Mouse (Mus musculus) kidney, postnatal 36 days (tissue): ENCODE measurements around the gene Hist1h2ac.
"Not testable (repeated sequence)": the region's sequence is repeated elsewhere in the genome, so short reads cannot be mapped to it uniquely, and the experiment has no call there.

Experiments used
- DNase-seq, 2 experiments: peaks; one replicate each; pipeline ENCODE4 v3.0.0; 2021 to 2022; ENCODE audit warnings: mixed read lengths in 2 of 2

The Hist1h2ac gene

GRCm38 (mm10) chr13:23699767-23700166, 16.0 kb upstream of the Hist1h2ac start:
- no peak for DNase-seq

GRCm38 (mm10) chr13:23698996-23699395, 15.2 kb upstream of the Hist1h2ac start:
- DNase-seq: no peak

- peak; percentile 97 to 98 for DNase-seq
Observed at GRCm38 (mm10) chr13:23698300-23698693, 14.5 kb upstream of the Hist1h2ac start, which contains the start of gene Hist1h4c. TSS of gene Hist1h4c (minus strand) at chr13:23698454.

DNA sequence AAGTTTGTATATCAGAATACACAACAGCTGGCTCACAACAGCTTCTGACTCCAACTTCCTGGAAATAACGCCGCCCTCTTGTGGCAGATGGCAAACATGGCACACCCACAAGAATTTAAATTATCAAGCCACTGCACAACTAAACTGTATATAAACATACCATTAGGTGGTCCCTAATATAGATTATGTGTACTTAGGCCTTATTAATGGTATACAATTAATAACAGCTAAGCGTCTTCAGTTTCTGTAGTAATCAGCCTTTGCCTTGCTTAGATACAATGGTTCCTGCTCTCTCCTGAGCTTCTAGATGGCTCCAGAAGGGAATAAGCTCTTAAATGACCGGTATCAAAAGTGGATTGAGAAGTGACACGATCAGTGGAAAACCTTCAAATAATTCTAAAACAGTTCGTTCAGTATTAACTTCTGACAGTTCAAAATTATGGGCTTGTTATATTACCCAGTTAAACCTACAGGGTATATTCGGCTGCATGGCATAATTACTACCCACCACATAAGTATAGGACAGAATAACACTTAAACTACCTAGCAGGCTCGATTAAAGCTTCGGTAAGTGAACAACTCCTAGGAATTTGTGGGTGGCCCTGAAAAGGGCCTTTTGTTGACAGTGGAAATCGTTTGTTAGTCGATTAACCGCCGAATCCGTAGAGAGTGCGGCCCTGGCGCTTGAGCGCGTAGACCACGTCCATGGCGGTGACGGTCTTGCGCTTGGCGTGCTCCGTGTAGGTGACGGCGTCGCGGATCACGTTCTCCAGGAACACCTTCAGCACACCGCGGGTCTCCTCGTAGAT, 13.9 kb upstream of the Hist1h2ac start:
- peak; percentile 52 to 75 for DNase-seq

DNA sequence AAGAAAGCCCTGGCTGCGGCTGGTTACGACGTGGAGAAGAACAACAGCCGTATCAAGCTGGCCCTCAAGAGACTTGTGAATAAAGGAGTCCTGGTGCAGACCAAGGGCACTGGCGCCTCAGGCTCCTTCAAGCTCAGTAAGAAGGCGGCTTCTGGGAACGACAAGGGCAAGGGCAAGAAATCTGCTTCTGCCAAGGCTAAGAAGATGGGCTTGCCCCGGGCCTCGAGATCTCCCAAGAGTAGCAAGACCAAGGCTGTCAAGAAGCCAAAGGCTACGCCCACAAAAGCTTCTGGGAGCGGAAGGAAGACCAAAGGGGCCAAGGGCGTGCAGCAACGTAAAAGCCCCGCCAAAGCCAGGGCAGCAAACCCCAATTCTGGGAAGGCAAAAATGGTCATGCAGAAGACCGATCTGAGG, 12.3 kb upstream of the Hist1h2ac start:
- DNase-seq: peak in 1 of 2 experiments; percentile 25

- DNase-seq: no peak
Observed at GRCm38 (mm10) chr13:23695514-23695913, 11.8 kb upstream of the Hist1h2ac start, which contains the start of gene Hist1h1t. TSS of gene Hist1h1t (plus strand) at chr13:23695814.

- no peak for DNase-seq
Observed at GRCm38 (mm10) chr13:23694956-23695355, 11.2 kb upstream of the Hist1h2ac start.

DNA sequence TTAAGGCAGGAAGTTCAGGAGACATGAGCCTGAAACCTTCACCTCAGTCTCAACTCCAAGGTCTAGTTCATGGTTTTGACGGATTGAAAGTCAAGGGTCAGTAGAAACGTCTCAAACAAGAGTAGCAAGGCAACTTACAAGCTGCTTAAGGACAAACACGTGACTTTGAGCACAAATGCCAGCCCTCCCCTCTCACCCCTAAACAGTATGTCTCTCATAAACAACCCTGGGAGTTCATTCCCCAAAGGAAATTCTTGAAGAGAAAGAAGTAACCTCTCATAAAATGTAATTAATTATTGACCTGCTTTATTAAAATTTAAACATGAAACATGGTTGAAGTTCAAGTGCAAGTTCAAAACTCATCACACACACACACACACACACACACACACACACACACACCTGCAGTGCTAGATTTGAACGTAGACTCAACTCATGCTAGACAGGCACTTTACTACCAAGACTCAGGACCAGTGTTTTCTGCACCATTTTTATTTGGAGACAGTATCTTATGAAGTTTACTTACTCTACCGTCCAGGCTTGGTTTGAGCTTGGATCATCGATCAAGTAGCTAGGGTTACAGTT, 10.2 kb upstream of the Hist1h2ac start:
- DNase-seq: peak; percentile 74 to 83

DNA sequence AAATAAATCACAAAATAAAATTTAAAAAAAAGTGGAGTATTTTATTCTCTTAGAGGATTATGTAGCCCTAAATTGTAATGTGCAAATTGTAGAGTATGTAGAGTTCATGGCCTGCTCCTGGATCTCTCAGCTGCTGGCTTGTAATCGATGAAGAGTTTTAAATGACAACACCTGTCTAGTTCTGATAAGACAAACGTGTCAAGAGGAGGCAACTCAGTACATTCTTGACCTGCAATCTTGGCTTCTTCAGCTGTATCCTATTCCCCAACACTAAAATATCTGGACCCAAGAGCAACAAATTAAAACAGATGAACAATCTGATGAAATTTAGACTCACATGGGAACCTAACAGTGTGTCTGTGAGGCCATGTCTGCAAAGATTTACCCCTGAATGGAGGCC, 5.7 kb upstream of the Hist1h2ac start:
- no peak for DNase-seq

- no peak for DNase-seq
Observed at GRCm38 (mm10) chr13:23688956-23689355, 5.2 kb upstream of the Hist1h2ac start.

- peak; percentile 25 to 52 for DNase-seq
Observed at GRCm38 (mm10) chr13:23687907-23688306, 4.2 kb upstream of the Hist1h2ac start.

GRCm38 (mm10) chr13:23687181-23687580, 3.4 kb upstream of the Hist1h2ac start:
- no peak for DNase-seq

DNA sequence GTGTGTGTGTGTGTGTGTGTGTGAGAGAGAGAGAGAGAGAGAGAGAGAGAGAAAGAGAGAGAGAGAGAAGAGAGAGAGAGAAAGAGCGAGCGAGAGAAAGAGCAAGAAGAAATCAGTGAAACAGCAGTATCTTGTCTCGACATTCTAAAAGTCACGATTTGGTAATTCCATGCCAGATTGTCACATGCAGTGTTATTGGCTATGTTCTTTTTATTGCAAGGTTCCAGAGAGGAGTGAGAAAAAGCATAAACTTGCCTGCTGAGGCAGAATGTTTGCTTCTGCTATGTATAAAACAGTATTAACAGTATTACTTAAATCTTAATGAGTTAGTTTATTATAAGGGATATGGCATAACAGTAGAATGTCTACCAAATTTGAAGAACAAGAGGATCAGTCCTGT, 2.2 kb upstream of the Hist1h2ac start:
- DNase-seq: no peak

- DNase-seq: no peak
Observed at GRCm38 (mm10) chr13:23685121-23685861, 1.5 kb upstream of the Hist1h2ac start.

GRCm38 (mm10) chr13:23684295-23684945, 672 bp upstream of the Hist1h2ac start:
- peak; percentile 69 to 78 for DNase-seq

- DNase-seq: not testable (repeated sequence)
Observed at GRCm38 (mm10) chr13:23682947-23683754, 597 bp downstream of the Hist1h2ac start.

DNA sequence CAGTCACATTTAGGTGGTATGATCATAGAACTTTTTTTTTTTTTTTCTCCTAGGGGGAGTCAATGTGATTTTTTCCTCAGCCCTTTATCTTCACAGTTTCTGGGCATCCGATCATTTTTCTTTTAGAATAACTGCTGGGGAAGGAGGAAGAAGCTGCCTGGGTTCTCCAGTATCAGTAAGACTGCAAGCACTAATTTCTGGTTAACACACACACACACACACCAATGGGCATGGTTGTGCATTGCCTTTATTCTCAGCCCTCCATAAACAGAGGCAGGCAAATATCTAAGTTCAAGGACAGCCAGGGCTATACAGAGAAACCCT, 1.2 kb downstream of the Hist1h2ac start:
- no peak for DNase-seq

DNA sequence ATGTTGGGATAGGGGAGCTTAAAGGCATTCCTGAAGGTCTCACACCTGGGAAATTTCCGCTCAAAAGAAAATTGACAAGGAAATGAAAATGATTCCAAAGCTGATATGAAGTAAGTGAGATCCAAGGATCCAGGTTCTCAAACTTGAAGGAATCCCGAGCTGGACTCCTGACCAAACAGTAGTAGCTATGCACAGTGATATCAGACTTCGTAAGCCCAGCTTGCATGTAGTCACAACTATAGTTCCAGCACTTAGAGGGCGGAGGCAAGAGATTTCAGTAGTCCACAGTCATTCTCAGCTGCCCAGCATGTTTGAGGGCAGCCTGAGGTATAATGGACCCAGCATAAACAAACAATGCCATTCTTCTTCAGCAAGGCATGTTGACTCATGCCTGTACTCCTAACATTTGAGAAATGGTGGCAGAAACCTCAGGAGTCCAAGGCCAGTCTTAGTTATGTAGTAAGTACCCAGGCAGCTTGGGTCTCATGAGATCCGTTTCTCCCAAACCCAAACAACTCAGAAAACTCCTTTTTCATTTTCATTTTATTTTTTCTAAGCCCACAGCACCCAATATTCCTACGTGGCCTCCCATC, 1.7 kb downstream of the Hist1h2ac start:
- no peak for DNase-seq

- no peak for DNase-seq
Observed at GRCm38 (mm10) chr13:23662536-23662935, 21.2 kb downstream of the Hist1h2ac start.

DNA sequence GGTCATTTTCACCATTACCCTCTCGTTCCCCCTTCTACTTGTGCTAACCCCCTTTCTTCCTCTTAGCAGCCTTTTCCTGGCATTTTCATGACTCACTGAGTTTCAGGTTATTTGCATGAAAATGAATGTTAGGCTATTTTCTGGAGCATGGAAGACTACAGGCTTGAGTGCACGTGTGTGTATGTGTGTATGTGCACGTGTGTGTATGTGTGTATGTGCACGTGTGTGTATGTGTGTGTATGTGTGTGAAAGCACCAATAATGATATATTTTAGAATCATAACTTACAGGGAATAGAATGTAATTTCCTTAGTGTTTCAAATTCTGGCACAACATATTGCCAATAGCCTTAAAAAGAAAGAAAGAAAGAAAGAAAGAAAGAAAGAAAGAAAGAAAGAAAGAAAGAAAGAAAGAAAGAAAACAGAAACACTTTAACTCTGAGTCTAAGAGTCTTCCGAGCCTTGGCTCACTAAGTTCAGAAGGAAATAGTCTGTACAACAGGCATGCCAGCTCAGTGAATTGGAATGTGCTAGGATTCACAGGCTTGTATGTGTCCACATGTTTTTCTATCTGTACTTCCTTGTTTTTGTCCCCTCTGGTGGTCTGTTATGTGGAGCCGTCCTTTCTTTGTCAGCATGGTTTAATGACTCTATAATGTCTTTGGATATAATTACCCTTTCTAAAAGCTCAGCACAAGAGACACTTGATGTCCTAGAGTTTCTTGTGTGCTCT, 23.9 kb downstream of the Hist1h2ac start:
- DNase-seq: no peak
